Mouse (Mus musculus) layer of hippocampus, postnatal 25 days (tissue): ENCODE data around the gene Nfe2l1. TPM values are rescaled to one million over a fixed set of nuclear protein-coding genes. Genes with fewer than 3 reads are reported as not detected.
A peak's percentile ranks its signal among the peaks of the same experiment; 100 is the strongest.
"Not testable (repeated sequence)": the region's sequence is repeated elsewhere in the genome, so short reads cannot be mapped to it uniquely, and the experiment has no call there.

Experiments used
- DNase-seq, 2 experiments: peaks; one replicate each; pipeline ENCODE4 v3.0.0; 2022; ENCODE audit warnings: mixed read lengths in 2 of 2, low spot score in 1 of 2; ENCODE audit errors: extremely low spot score in 1 of 2
- total RNA-seq, 2 experiments: library from RNA; stranded (reverse); gene quantifications; 2 replicates each; pipeline ENCODE4 v1.2.3; 2021

The Nfe2l1 gene
- total RNA-seq, 2 experiments from 2014 or later = 215 to 234 TPM

GRCm38 (mm10) chr11:96822675-96823470, 6.9 kb downstream of the Nfe2l1 start:
- no peak for DNase-seq

GRCm38 (mm10) chr11:96821956-96822355, 7.8 kb downstream of the Nfe2l1 start:
- no peak for DNase-seq

- no peak for DNase-seq
Measured at GRCm38 (mm10) chr11:96818128-96818710, 11.5 kb downstream of the Nfe2l1 start.

GRCm38 (mm10) chr11:96816979-96817378, 12.8 kb downstream of the Nfe2l1 start:
- no peak for DNase-seq

- DNase-seq = no peak
Measured at GRCm38 (mm10) chr11:96816494-96816893, 13.3 kb downstream of the Nfe2l1 start.

- no peak for DNase-seq
Measured at GRCm38 (mm10) chr11:96815895-96816294, 13.9 kb downstream of the Nfe2l1 start.

GRCm38 (mm10) chr11:96814443-96814842, 15.3 kb downstream of the Nfe2l1 start:
- no peak for DNase-seq

GRCm38 (mm10) chr11:96813920-96814319, 15.8 kb downstream of the Nfe2l1 start:
- no peak for DNase-seq

GRCm38 (mm10) chr11:96813455-96813854, 16.3 kb downstream of the Nfe2l1 start:
- no peak for DNase-seq

- not testable (repeated sequence) for DNase-seq
Measured at GRCm38 (mm10) chr11:96811188-96811587, 18.6 kb downstream of the Nfe2l1 start.

GRCm38 (mm10) chr11:96809562-96810235, 20.1 kb downstream of the Nfe2l1 start:
- DNase-seq = no peak

- DNase-seq = no peak
Measured at GRCm38 (mm10) chr11:96808066-96808465, 21.7 kb downstream of the Nfe2l1 start.

GRCm38 (mm10) chr11:96805606-96806005, 24.2 kb downstream of the Nfe2l1 start:
- DNase-seq = no peak

- DNase-seq = no peak
Measured at GRCm38 (mm10) chr11:96799511-96799910, 30.3 kb downstream of the Nfe2l1 start.

- no peak for DNase-seq
Measured at GRCm38 (mm10) chr11:96796586-96796985, 33.2 kb downstream of the Nfe2l1 start.

GRCm38 (mm10) chr11:96796081-96796480, 33.7 kb downstream of the Nfe2l1 start:
- no peak for DNase-seq

- no peak for DNase-seq
Measured at GRCm38 (mm10) chr11:96795491-96795890, 34.3 kb downstream of the Nfe2l1 start.

GRCm38 (mm10) chr11:96790681-96791080, 39.1 kb downstream of the Nfe2l1 start:
- DNase-seq = no peak

- DNase-seq = no peak
Measured at GRCm38 (mm10) chr11:96789990-96790389, 39.8 kb downstream of the Nfe2l1 start.

- peak; percentile 84 for DNase-seq
Measured at GRCm38 (mm10) chr11:96788871-96789795, 40.6 kb downstream of the Nfe2l1 start, which contains the start of gene Cbx1. TSS of gene Cbx1 (plus strand) at chr11:96789127.
